Mouse (Mus musculus): ENCODE measurements around the gene Gorasp1.

DNA sequence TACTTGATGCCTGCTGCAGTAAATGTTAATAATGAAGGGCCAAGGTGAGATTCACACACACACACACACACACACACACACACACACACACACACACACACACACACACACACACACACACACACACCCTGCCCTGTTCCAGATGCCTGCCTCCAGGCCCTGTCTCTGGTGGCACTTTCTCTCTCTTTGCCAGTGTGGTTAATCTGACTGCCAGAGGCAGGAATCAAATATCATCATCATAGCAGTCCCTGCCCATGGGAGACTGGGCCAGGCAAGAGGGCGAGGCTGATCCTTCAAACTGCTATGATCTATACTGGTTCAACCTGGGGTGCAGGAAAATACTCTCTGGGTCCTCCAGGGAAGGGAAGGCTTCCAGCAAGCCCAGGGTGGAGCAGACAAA, 17.5 kb downstream of the Gorasp1 start:
- TF ChIP-seq CTCF (IDR thresholded peaks at IDR 0.05; ENCODE audit: low read depth): no peak
- TF ChIP-seq EP300 (IDR thresholded peaks at IDR 0.05; ENCODE audit: low read depth): no peak

All from liver, embryonic 14.5 days (tissue).